Mouse (Mus musculus) CH12.LX (cell line): ENCODE measurements at regions not wholly inside any gene's neighbourhood (a gene's known extent, or its start where the extent isn't known, plus 50 kb on each side); places are given as distances from the start of the nearest gene placed in this dataset.
A peak's percentile ranks its signal among the peaks of the same experiment; 100 is the strongest.
"Not testable (repeated sequence)": the region's sequence is repeated elsewhere in the genome, so short reads cannot be mapped to it uniquely, and the experiment has no call there.

ENCODE experiments used
- DNase-seq: peaks from one replicate; pipeline ENCODE4 v3.0.0-alpha.2; 2013; ENCODE audit errors: extremely low read depth
- H3K27ac ChIP-seq: 2 replicates; pipeline ENCODE4 v1.5.1; 2012; ENCODE audit warnings: low read depth, mild to moderate bottlenecking, control low read depth, moderate library complexity; ENCODE audit not compliant: insufficient read depth
- H3K27me3 ChIP-seq: replicated peaks from 2 replicates; pipeline ENCODE3; 2012; ENCODE audit warnings: inconsistent platforms
- H3K36me3 ChIP-seq, 2 experiments: replicated peaks in 1 of 2; 2 replicates each; pipeline versions ENCODE3 to v1.6.1; 2012; ENCODE audit warnings: inconsistent platforms in 1 of 2, low read length in 1 of 2, mild to moderate bottlenecking in 1 of 2, mixed read lengths in 1 of 2, moderate library complexity in 1 of 2; ENCODE audit not compliant: control insufficient read depth in 1 of 2, insufficient read depth in 1 of 2
- H3K4me1 ChIP-seq, 2 experiments: 2 replicates each; pipeline ENCODE4 v1.6.1; 2012; ENCODE audit warnings: inconsistent platforms in 1 of 2, moderate library complexity in 1 of 2; ENCODE audit not compliant: insufficient read depth in 2 of 2, control insufficient read depth in 1 of 2
- H3K4me2 ChIP-seq: 2 replicates; pipeline ENCODE4 v1.6.1; 2012; ENCODE audit warnings: low read depth, mild to moderate bottlenecking, control low read depth; ENCODE audit not compliant: poor library complexity, insufficient read depth, severe bottlenecking
- H3K4me3 ChIP-seq, 3 experiments: fragments of 150-350 bp in 1 of 3; sonication (generic) in 1 of 3; replicated peaks in 1 of 3; 2 replicates each; pipeline versions ENCODE3 to v1.5.1; 2011 to 2012; ENCODE audit warnings: low read depth in 2 of 3, low read length in 2 of 3, mild to moderate bottlenecking in 2 of 3, moderate library complexity in 2 of 3, control low read depth in 1 of 3, improper control_type of control experiment in 1 of 3, inconsistent platforms in 1 of 3, mixed read lengths in 1 of 3; ENCODE audit not compliant: poor library complexity in 1 of 3
- H3K79me2 ChIP-seq: replicated peaks from 2 replicates; pipeline ENCODE4 v1.6.1; 2012; ENCODE audit warnings: mild to moderate bottlenecking, moderate library complexity; ENCODE audit not compliant: control insufficient read depth, poor library complexity, insufficient read depth, severe bottlenecking; ENCODE audit errors: extremely low read depth
- H3K9ac ChIP-seq: 2 replicates; pipeline ENCODE4 v1.6.1; 2012; ENCODE audit warnings: low read depth, mild to moderate bottlenecking, control low read depth, moderate library complexity; ENCODE audit not compliant: insufficient read depth
- H3K9me3 ChIP-seq: replicated peaks from 2 replicates; pipeline ENCODE3; 2012; ENCODE audit warnings: low read length, inconsistent platforms, mixed read lengths
- CHD1 ChIP-seq: IDR thresholded peaks from 2 replicates; pipeline ENCODE4 v1.6.1; 2012; ENCODE audit warnings: low read depth, low read length, improper control_type of control experiment, inconsistent platforms
- CHD2 ChIP-seq: IDR thresholded peaks from 2 replicates; pipeline ENCODE4 v1.6.1; 2011; ENCODE audit warnings: low read length, improper control_type of control experiment
- CTCF ChIP-seq, 2 experiments: IDR thresholded peaks in 1 of 2; conservative IDR thresholded peaks in 1 of 2; 2 replicates each; pipeline ENCODE4 v1.5.1; 2011 to 2012; ENCODE audit warnings: low read depth in 2 of 2, low read length in 2 of 2, improper control_type of control experiment in 1 of 2, inconsistent platforms in 1 of 2, mild to moderate bottlenecking in 1 of 2, moderate library complexity in 1 of 2
- E2F4 ChIP-seq: IDR thresholded peaks from 2 replicates; pipeline ENCODE4 v1.6.1; 2011; ENCODE audit warnings: low read depth, low read length, improper control_type of control experiment; ENCODE audit not compliant: insufficient replicate concordance
- HCFC1 ChIP-seq: IDR thresholded peaks from 2 replicates; pipeline ENCODE4 v1.6.1; 2012; ENCODE audit warnings: low read depth, mild to moderate bottlenecking, inconsistent platforms, low read length, improper control_type of control experiment
- IRF4 ChIP-seq: IDR thresholded peaks from 2 replicates; pipeline ENCODE4 v1.6.1; 2014; ENCODE audit warnings: low read depth, mild to moderate bottlenecking, inconsistent platforms, low read length, improper control_type of control experiment
- KAT2A ChIP-seq: IDR thresholded peaks from 2 replicates; pipeline ENCODE4 v1.6.1; 2012; ENCODE audit warnings: low read length, improper control_type of control experiment, inconsistent platforms; ENCODE audit not compliant: insufficient replicate concordance
- MAFK ChIP-seq: IDR thresholded peaks from 2 replicates; pipeline ENCODE4 v1.6.1; 2011; ENCODE audit warnings: low read length, improper control_type of control experiment; ENCODE audit not compliant: insufficient replicate concordance
- MAZ ChIP-seq: IDR thresholded peaks from 2 replicates; pipeline ENCODE4 v1.6.1; 2012; ENCODE audit warnings: low read depth, mild to moderate bottlenecking, inconsistent platforms, low read length, improper control_type of control experiment, moderate library complexity
- MXI1 ChIP-seq: IDR thresholded peaks from 2 replicates; pipeline ENCODE4 v1.6.1; 2011; ENCODE audit warnings: mild to moderate bottlenecking, low read depth, low read length, improper control_type of control experiment
- MYC ChIP-seq: IDR thresholded peaks from 2 replicates; pipeline ENCODE4 v1.6.1; 2011; ENCODE audit warnings: low read depth, mild to moderate bottlenecking, improper control_type of control experiment, low read length
- NRF1 ChIP-seq: IDR thresholded peaks from 2 replicates; pipeline ENCODE4 v1.6.1; 2014; ENCODE audit warnings: low read depth, mild to moderate bottlenecking, inconsistent platforms, low read length, improper control_type of control experiment, moderate library complexity
- POLR2A ChIP-seq: IDR thresholded peaks from 2 replicates; pipeline ENCODE4 v1.6.1; 2011; ENCODE audit warnings: low read depth, mild to moderate bottlenecking, improper control_type of control experiment, low read length
- POLR2AphosphoS2 ChIP-seq: IDR thresholded peaks from 2 replicates; pipeline ENCODE4 v1.6.1; 2011; ENCODE audit warnings: low read depth, low read length, improper control_type of control experiment
- RAD21 ChIP-seq: IDR thresholded peaks from 2 replicates; pipeline ENCODE4 v1.6.1; 2011; ENCODE audit warnings: low read depth, mild to moderate bottlenecking, low read length, improper control_type of control experiment, moderate library complexity
- SIN3A ChIP-seq: IDR thresholded peaks from 2 replicates; pipeline ENCODE4 v1.6.1; 2012; ENCODE audit warnings: low read length, improper control_type of control experiment, inconsistent platforms
- SMC3 ChIP-seq: IDR thresholded peaks from 2 replicates; pipeline ENCODE4 v1.6.1; 2011; ENCODE audit warnings: low read depth, low read length, improper control_type of control experiment
- TBP ChIP-seq: conservative IDR thresholded peaks from 2 replicates; pipeline ENCODE4 v1.6.1; 2011; ENCODE audit warnings: low read depth, low read length, improper control_type of control experiment
- UBTF ChIP-seq: IDR thresholded peaks from 2 replicates; pipeline ENCODE4 v1.6.1; 2012; ENCODE audit warnings: low read depth, mild to moderate bottlenecking, inconsistent platforms, low read length, improper control_type of control experiment, moderate library complexity
- USF1 ChIP-seq: IDR thresholded peaks from 2 replicates; pipeline ENCODE4 v1.6.1; 2014; ENCODE audit warnings: low read depth, mild to moderate bottlenecking, inconsistent platforms, low read length, improper control_type of control experiment
- ZKSCAN1 ChIP-seq: IDR thresholded peaks from 2 replicates; pipeline ENCODE4 v1.6.1; 2012; ENCODE audit warnings: low read depth, inconsistent platforms, low read length, improper control_type of control experiment, borderline replicate concordance
- ZMIZ1 ChIP-seq: IDR thresholded peaks from 2 replicates; pipeline ENCODE4 v1.6.1; 2012; ENCODE audit warnings: low read depth, mild to moderate bottlenecking, inconsistent platforms, low read length, improper control_type of control experiment
- dilution Hi-C: fragments of 300-500 bp; cut with MboI; formaldehyde crosslinking; loops from 2 replicates; pipeline ENCODE4 v1.14.3; 2020; ENCODE audit warnings: low sequenced_read_pairs; ENCODE audit not compliant: extremely low pct_unique_long_range_greater_than_20kb, extremely low pct_ligation_motif_present
- in situ Hi-C: fragments of 300-500 bp; cut with MboI; formaldehyde crosslinking; loops from 3 replicates; pipeline ENCODE4 v1.14.3; 2019; ENCODE audit warnings: low sequenced_read_pairs, low pct_ligation_motif_present, low pct_unique_long_range_greater_than_20kb, mixed read lengths

- Histone ChIP-seq H3K9me3 (no peaks in the 10 kb centered on the region), H3K27me3 (peaks cover 74% of the 10 kb centered on the region), H3K4me2 (no peak overlapping the region), H3K36me3 (no peaks in the 10 kb centered on the region), H3K79me2 (no peaks in the 10 kb centered on the region), H3K4me1 (no peaks in the 10 kb centered on the region), H3K27ac (no peak overlapping the region), H3K4me3 (no peak overlapping the region), H3K9ac (no peak overlapping the region)
- no peak for TF ChIP-seq POLR2A
- TF ChIP-seq CTCF (conservative IDR thresholded peaks at IDR 0.05 in 1 of 2, IDR thresholded peaks at IDR 0.05 in 1 of 2; ENCODE audit: low read depth in 2 of 2, low read length in 2 of 2): no peak
- TF ChIP-seq HCFC1: no peak
- no peak for TF ChIP-seq POLR2AphosphoS2
- TF ChIP-seq MAZ: no peak
- no peak for TF ChIP-seq E2F4
- no peak for TF ChIP-seq IRF4
- no peak for TF ChIP-seq ZKSCAN1
- in situ Hi-C loops (no loop called here), dilution Hi-C loops (no loop called here)
- no peak for DNase-seq
Measured at GRCm38 (mm10) chr16:12644621-12645020, 464.9 kb upstream of the Ercc4 start.

- no peak overlapping the region for H3K4me2 ChIP-seq
- H3K27ac ChIP-seq: no peak overlapping the region
- H3K9me3 ChIP-seq: peaks cover 8% of the 10 kb centered on the region
- no peak overlapping the region for H3K9ac ChIP-seq
- peaks cover 58% of the 10 kb centered on the region for H3K27me3 ChIP-seq
- H3K4me3 ChIP-seq: no peak overlapping the region
- no peaks in the 10 kb centered on the region for H3K79me2 ChIP-seq
- no peaks in the 10 kb centered on the region for H3K4me1 ChIP-seq
- dilution Hi-C loops (no loop called here), in situ Hi-C loops (no loop called here)
- peak; percentile 7 for DNase-seq
- TF ChIP-seq MXI1 (no peak), E2F4 (no peak), CHD2 (no peak), NRF1 (no peak), RAD21 (peak; percentile 14), MYC (no peak), ZMIZ1 (no peak), TBP (no peak), POLR2A (no peak), CHD1 (no peak), SIN3A (no peak), SMC3 (peak; percentile 29), USF1 (no peak), UBTF (no peak), KAT2A (no peak), MAFK (no peak), CTCF (conservative IDR thresholded peaks at IDR 0.05 in 1 of 2, IDR thresholded peaks at IDR 0.05 in 1 of 2; ENCODE audit: low read depth in 2 of 2, low read length in 2 of 2) (peak; percentile 27 to 47; a peak in 3 of 4 replicates)
- no peaks in the 10 kb centered on the region for H3K36me3 ChIP-seq
Measured at GRCm38 (mm10) chr16:12652180-12652579, 457.3 kb upstream of the Ercc4 start.

GRCm38 (mm10) chr16:12673656-12674055 lies 435.8 kb upstream of the Ercc4 start:
- DNase-seq, H3K4me2 ChIP-seq, dilution Hi-C loops, H3K4me3 ChIP-seq, H3K4me1 ChIP-seq, H3K9ac ChIP-seq, H3K36me3 ChIP-seq, H3K27ac ChIP-seq, H3K9me3 ChIP-seq, in situ Hi-C loops, H3K79me2 ChIP-seq: not testable (repeated sequence)
- peaks cover 63% of the 10 kb centered on the region for H3K27me3 ChIP-seq
